Mouse (Mus musculus): ENCODE results near the gene Hoxa3. TPM values are rescaled to one million over a fixed set of nuclear protein-coding genes. Genes with fewer than 3 reads are reported as not detected.
A peak's percentile ranks its signal among the peaks of the same experiment; 100 is the strongest.

The Hoxa3 gene
- polyA plus RNA-seq, 1 experiment: 5.4 TPM

GRCm38 (mm10) chr6:52239625-52240388 is 26.7 kb upstream of the Hoxa3 start:
- Histone ChIP-seq H3K4me3 (ENCODE audit: insufficient read depth, low read depth, low read length) (no peak overlapping the region), H3K4me1 (ENCODE audit: control insufficient read depth, insufficient read depth, insufficient read length, low read length) (no peaks in the 10 kb centered on the region), H3K27ac (replicated peaks; ENCODE audit: low read depth, low read length) (no peak overlapping the region)

DNA sequence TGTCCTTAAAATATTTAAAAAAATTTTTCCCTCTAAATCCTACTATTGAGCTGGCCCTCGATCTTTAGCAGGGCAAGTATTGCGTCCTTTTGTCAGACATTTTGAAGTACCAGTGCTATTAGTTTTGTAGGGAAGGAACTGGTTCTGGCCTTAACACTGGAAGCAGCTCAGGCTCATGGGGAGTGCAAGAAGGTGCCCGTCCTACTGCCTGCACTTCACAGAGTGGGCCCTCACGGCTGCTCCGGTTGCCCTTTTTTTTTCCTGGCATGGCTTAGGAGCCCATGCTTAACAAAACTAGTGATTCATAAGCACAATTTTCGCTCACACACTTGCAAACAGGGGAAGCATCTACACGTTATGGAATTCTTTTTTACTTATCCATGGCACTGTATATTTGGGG is 25.8 kb upstream of the Hoxa3 start:
- Histone ChIP-seq H3K4me1 (ENCODE audit: control insufficient read depth, insufficient read depth, insufficient read length, low read length) (no peaks in the 10 kb centered on the region), H3K27ac (replicated peaks; ENCODE audit: low read depth, low read length) (no peak overlapping the region), H3K4me3 (ENCODE audit: insufficient read depth, low read depth, low read length) (no peak overlapping the region)

DNA sequence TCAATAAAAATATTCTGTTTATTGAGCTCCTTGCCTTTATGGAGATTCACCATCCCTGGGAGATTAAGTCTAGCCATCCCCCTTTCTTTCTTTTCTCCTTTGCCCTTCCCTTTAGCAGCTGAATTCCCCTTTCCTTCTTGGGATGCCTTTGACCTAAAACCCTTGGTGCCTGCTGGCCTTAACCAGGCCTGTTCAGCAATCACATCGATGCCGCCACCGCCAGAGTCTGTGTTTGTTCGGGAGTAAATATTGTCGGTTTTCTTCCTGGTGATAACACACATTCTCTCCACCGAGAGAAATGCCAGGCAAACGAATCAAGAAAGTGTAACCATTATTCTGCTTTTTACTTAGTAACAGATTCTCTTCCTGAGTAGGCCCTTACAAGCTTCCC is 25.0 kb upstream of the Hoxa3 start:
- Histone ChIP-seq H3K4me3 (ENCODE audit: insufficient read depth, low read depth, low read length) (no peak overlapping the region), H3K4me1 (ENCODE audit: control insufficient read depth, insufficient read depth, insufficient read length, low read length) (no peaks in the 10 kb centered on the region), H3K27ac (replicated peaks; ENCODE audit: low read depth, low read length) (no peak overlapping the region)

DNA sequence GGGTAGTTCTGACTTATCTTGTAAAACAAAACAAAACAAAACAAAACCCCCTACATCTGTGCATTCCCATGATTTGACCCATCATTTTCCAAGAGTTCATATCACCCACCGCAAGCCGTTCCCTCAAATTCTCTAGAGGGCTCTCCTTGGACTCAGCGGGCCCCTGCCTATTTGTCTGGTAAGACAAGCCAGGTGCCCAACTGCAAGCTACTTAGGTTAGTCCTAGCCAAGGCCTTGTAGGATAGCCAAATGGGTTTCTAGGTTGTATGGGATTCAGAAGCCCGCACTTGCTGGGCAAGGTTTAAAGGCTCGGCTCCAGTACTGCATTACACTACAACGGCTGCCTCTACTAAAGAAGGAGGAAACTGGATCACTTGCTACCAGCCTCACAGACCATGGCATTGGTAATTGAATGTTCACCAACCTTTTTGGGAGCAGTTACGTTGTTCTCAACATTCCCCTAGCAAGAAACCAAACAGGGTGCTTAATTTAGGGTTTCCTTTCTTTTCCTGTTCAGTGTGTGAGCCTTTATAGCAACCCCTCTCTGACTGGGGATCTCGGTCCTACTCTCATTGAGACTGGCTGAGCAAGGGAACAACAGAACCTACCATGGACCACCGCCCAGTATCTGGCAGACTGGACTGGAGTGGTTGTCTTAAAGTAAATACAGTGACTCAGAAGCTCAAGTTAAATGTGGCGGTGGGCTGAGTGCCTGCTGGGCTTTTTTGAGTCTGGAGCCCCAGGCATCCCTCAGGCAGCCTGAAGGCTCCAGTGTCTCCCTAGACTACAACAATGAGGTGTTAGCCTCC is 24.4 kb upstream of the Hoxa3 start:
- H3K4me3 ChIP-seq (ENCODE audit: insufficient read depth, low read depth, low read length): no peak overlapping the region
- H3K4me1 ChIP-seq (ENCODE audit: control insufficient read depth, insufficient read depth, insufficient read length, low read length): no peaks in the 10 kb centered on the region
- H3K27ac ChIP-seq (replicated peaks; ENCODE audit: low read depth, low read length): no peak overlapping the region

DNA sequence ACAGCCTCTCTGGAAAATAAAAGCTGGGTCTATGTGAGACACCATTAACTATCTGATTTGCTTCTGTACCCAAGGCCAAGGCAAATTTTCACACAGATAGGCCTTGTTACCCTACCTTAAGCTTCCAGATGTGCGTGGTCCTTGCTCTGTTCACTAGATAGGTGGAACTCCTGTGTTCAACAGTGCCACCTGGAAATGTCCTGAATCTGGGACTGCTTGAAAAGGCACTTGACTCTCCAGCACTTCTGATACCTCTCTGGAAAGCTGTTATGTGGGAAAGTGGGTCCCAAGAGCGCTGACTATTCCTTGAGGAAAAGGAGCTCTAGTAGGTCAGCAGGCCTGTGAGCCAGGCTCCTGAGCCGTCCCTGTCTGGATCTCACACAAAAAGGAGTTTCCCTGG is 23.7 kb upstream of the Hoxa3 start:
- Histone ChIP-seq H3K4me3 (ENCODE audit: insufficient read depth, low read depth, low read length) (no peak overlapping the region), H3K27ac (replicated peaks; ENCODE audit: low read depth, low read length) (no peak overlapping the region), H3K4me1 (ENCODE audit: control insufficient read depth, insufficient read depth, insufficient read length, low read length) (no peaks in the 10 kb centered on the region)

- no peaks in the 10 kb centered on the region for H3K4me1 ChIP-seq (ENCODE audit: control insufficient read depth, insufficient read depth, insufficient read length, low read length)
- H3K27ac ChIP-seq (replicated peaks; ENCODE audit: low read depth, low read length): no peak overlapping the region
- no peak overlapping the region for H3K4me3 ChIP-seq (ENCODE audit: insufficient read depth, low read depth, low read length)
Observed at GRCm38 (mm10) chr6:52235866-52236265, 22.7 kb upstream of the Hoxa3 start.

DNA sequence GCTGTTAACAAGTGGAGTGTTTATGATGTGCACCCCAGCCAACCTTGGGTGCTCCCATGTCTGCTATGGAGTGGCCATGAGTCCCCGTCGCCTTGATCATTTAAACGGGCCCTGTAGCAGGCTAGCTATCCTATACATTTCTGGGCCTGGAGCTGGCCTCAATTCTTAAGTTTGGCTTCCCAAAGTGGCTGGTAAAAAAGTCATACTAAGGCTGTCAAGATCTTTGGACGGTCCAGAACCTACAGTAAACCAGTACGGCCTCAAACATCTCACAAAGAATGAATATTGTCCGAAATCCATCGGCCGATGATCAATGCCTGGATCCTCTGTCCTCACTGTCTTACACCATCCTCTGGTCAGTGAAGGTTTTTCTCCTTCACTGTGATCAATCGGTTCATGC is 22.1 kb upstream of the Hoxa3 start:
- Histone ChIP-seq H3K4me3 (ENCODE audit: insufficient read depth, low read depth, low read length) (no peak overlapping the region), H3K4me1 (ENCODE audit: control insufficient read depth, insufficient read depth, insufficient read length, low read length) (no peaks in the 10 kb centered on the region), H3K27ac (replicated peaks; ENCODE audit: low read depth, low read length) (no peak overlapping the region)

DNA sequence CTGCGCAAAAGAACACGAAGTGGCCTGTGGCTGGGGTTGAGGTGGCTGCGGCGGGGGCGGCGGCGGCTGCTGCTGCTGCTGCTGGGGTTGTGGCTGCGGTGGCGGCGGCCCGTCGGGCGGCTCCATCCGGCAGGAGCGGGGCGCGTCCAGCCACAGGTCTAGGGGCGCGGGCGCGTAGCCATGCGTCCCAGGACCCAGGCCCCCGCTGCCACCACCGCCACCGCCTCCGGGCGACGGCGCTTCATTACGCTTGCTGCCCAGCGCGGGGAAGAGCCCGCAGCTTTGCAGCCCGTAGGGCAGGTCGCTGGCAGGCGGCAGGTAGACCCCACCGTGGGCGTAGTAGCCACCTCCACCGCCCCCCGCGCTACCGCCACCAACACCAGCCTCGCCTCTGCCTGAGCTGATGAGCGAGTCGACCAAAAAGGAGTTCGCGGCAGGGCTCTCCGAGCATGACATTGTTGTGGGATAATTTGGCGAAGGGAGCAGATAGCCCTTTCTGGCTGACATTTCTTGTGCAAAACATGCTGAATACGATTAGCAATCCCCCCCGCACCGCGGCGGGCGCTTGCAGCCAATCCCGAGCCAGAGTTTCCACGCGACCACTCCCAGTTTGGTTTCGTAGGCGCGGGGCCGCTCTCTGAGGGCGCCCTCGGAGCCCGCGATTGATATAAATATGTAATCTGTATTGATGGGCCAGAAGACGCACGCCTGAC is 21.4 kb upstream of the Hoxa3 start:
- Histone ChIP-seq H3K4me3 (ENCODE audit: insufficient read depth, low read depth, low read length) (peak overlapping the region; percentile 26; the same call in 1 of the 2 replicates), H3K27ac (replicated peaks; ENCODE audit: low read depth, low read length) (no peak overlapping the region), H3K4me1 (ENCODE audit: control insufficient read depth, insufficient read depth, insufficient read length, low read length) (no peaks in the 10 kb centered on the region)

DNA sequence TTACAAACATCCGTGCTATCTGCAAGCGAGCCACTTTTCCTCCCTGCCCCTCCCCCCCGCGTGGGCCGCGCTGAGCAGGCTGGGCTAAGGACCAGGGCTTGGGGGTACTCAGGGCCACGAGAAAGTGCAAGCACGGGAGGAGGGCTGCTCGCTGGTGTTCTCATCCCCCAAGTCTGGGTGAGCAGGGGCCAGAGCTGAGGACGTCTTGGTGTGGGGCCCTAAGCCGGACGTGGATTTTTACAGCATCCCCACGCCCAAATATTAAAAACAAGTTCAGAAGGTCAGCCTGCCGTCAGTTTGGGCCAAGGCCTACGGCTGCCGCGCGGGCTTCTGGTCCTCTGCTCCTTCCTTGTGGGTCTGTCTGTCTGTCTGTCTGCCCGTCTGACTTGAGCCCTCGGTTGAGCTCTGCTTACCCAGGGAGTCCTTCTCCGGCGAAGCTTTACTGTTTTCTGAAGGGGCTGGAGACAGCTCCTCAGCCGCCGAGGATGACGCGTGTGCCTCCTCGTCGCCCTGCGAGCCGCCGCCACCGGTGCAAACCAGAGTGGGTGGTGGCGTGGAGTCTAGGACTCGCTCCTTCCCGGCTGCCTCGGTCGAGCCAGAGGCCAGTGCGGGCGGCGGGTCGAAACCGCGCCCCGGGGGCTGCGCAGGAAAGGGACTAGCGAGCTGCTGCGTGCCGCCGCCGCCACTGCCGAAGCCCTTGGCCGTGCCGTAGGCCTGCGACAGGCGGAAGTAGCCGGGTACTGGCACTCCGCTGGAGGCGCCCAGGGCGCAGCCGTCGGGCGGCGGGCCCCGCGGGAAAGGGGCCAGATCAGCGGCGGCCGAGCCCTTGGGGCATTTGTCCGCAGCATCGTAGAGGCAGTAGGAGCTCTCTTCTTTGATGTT is 20.7 kb upstream of the Hoxa3 start:
- no peaks in the 10 kb centered on the region for H3K4me1 ChIP-seq (ENCODE audit: control insufficient read depth, insufficient read depth, insufficient read length, low read length)
- peak overlapping the region; percentile 26; the same call in 1 of the 2 replicates for H3K4me3 ChIP-seq (ENCODE audit: insufficient read depth, low read depth, low read length)
- H3K27ac ChIP-seq (replicated peaks; ENCODE audit: low read depth, low read length): no peak overlapping the region

GRCm38 (mm10) chr6:52232984-52233545 is 19.9 kb upstream of the Hoxa3 start:
- no peaks in the 10 kb centered on the region for H3K4me1 ChIP-seq (ENCODE audit: control insufficient read depth, insufficient read depth, insufficient read length, low read length)
- H3K4me3 ChIP-seq (ENCODE audit: insufficient read depth, low read depth, low read length): no peak overlapping the region
- H3K27ac ChIP-seq (replicated peaks; ENCODE audit: low read depth, low read length): no peak overlapping the region

DNA sequence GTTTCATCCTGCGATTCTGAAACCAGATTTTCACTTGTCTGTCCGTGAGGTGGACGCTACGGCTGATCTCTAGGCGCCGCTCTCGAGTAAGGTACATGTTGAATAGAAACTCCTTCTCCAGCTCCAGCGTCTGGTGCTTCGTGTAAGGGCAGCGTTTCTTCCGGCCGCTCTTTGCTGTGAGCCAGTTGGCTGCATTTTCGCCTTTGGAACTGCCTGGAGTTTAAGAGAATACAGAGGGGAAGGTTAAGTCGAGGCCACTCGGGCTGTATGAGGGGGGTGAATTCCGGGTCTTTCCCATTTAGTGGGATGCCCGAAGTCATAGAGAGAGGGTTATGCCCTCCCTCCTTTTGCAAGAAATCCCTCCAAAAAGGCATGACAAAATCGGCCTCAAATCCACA is 19.4 kb upstream of the Hoxa3 start:
- Histone ChIP-seq H3K4me3 (ENCODE audit: insufficient read depth, low read depth, low read length) (no peak overlapping the region), H3K27ac (replicated peaks; ENCODE audit: low read depth, low read length) (no peak overlapping the region), H3K4me1 (ENCODE audit: control insufficient read depth, insufficient read depth, insufficient read length, low read length) (no peaks in the 10 kb centered on the region)

- no peaks in the 10 kb centered on the region for H3K4me1 ChIP-seq (ENCODE audit: control insufficient read depth, insufficient read depth, insufficient read length, low read length)
- no peak overlapping the region for H3K27ac ChIP-seq (replicated peaks; ENCODE audit: low read depth, low read length)
- H3K4me3 ChIP-seq (ENCODE audit: insufficient read depth, low read depth, low read length): no peak overlapping the region
Observed at GRCm38 (mm10) chr6:52231885-52232567, 18.9 kb upstream of the Hoxa3 start.

GRCm38 (mm10) chr6:52230516-52231165 is 17.5 kb upstream of the Hoxa3 start, which contains the start of gene Hoxa9:
TSS of gene Hoxa9 (minus strand) at chr6:52231089.
- Histone ChIP-seq H3K4me3 (ENCODE audit: insufficient read depth, low read depth, low read length) (no peak within 1 kb of the TSS), H3K27ac (replicated peaks; ENCODE audit: low read depth, low read length) (no peak within 1 kb of the TSS), H3K4me1 (ENCODE audit: control insufficient read depth, insufficient read depth, insufficient read length, low read length) (no peaks in the 10 kb centered on the region)
